Mouse (Mus musculus) spleen, adult 18-20 months (tissue): ENCODE measurements at regions not wholly inside any gene's neighbourhood (a gene's known extent, or its start where the extent isn't known, plus 50 kb on each side); places are given as distances from the start of the nearest gene placed in this dataset.

Experiments used
- DNase-seq, 2 experiments: peaks; one replicate each; pipeline ENCODE4 v3.0.0; 2022; ENCODE audit warnings: mixed read lengths in 2 of 2

DNA sequence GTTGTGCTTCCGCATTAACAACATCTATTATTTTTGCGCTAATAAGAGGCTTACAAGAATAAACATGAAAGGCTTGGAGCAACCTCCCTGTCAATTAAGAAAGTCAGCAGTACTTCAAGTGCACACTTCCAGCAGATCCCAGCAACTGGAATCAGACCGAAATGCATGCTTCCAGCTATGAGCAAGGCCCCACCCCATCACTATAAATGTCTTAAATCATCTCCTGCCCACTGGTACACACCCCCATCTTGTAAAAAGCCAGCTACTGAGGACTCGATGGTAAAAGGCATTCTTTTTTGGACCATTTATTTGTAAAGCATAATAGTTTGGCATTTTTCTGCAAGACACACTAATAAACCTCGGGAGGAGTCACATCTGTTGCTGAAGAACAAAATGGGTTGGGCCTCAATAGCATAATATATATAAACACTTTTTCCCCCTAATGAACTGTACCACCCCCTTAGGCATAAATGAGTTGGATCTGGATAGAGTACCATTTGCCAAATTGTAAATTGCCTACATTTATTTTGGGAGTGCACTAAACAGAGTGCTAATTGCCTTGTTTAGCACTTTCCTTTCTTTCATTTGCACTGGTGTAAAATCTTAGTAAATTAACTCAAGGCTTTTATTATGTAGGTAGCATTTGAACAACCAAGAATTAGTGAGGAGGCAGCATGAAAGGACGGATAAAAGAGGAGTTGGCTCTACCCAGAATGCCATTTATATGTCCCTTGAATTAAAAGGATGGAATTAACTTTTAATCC, 371.8 kb downstream of the Nr2f2 start:
- no peak for DNase-seq

- no peak for DNase-seq
Observed at GRCm38 (mm10) chr7:69992383-69993327, 373.9 kb downstream of the Nr2f2 start.

GRCm38 (mm10) chr7:69991982-69992381, 374.6 kb downstream of the Nr2f2 start:
- DNase-seq, result no peak

DNA sequence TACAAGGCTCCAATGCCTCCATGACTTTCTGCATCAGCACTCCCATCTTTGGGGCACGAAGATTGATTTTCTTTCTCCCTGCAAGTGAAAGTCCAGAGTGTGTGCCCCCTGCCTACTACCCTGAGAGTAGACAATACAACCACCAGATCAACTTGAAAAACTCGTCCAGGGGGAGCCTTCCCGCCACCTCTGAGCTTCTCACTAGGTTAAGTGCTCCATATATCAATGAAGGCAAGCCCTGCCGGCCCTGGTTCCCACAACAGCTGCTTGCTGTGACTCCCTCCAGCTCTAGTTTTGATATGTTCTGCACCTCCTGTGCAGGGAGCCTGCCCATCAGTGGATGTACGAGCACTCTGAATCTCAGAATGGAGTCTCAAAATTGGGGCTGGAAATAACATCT, 377.8 kb downstream of the Nr2f2 start:
- DNase-seq, result no peak

DNA sequence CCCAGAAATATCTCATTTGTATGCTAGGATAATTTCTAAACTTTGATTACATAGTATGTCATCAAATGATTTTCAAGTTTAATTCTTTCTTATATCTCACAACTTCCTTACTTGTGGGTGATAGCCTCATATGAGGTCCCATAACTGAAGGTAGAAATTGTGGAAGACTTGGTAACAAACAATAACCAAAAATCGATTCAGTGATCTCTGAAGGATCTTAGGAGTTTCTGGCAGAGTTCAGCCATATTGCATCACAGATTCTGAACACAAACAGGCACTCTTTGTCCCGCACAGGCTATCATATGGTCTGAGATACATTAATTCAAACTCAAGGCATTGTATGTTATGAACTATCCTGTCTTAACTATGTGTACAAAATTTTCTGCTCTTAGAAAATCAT, 385.2 kb downstream of the Nr2f2 start:
- DNase-seq, result no peak

- no peak for DNase-seq
Observed at GRCm38 (mm10) chr7:69976369-69976768, 390.2 kb downstream of the Nr2f2 start.

DNA sequence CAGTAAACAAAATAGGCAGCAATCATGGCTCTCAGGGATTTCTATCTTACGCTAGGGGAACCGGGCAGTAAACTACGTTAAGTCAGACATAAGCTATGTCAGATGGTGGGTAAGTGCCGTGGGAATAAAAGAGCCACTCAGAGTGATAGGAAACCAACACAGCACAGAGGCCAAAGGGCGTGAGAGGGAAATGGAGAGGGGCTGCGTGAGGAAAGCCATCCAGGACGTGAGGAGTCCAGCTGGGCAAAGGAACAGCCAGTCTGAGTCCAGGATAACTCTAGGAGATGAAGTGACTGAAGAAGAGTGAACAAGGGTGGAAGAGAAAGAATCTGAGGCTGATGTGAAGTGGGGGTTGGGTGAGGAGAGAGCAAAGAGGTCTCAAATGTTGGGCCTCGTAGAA, 402.5 kb downstream of the Nr2f2 start:
- no peak for DNase-seq

- DNase-seq, result no peak
Observed at GRCm38 (mm10) chr7:69950221-69950670, 416.3 kb downstream of the Nr2f2 start.

- no peak for DNase-seq
Observed at GRCm38 (mm10) chr7:69949647-69950121, 416.9 kb downstream of the Nr2f2 start.

DNA sequence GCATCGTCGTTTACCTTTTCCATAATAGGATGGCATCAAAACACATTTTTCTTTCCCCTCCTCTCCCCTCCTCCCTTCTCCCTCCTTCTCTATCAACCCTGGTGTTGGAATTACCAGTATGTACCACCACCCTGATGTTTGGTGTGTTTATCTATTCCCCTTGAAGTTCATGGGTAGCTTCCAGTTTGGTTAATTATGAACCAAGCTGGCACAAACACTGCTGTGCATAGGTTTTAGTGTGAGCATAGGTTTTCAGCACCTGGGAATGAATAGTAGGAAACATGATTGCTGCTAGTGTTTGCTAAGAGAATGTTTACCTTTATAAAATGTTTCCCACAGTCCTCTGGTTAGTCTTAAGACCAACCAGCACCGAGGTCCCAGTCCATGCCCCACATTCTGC, 420.1 kb downstream of the Nr2f2 start:
- no peak for DNase-seq

- no peak for DNase-seq
Observed at GRCm38 (mm10) chr7:69941881-69942280, 424.7 kb downstream of the Nr2f2 start.

GRCm38 (mm10) chr7:69925261-69925660, 441.3 kb downstream of the Nr2f2 start:
- DNase-seq, result no peak

DNA sequence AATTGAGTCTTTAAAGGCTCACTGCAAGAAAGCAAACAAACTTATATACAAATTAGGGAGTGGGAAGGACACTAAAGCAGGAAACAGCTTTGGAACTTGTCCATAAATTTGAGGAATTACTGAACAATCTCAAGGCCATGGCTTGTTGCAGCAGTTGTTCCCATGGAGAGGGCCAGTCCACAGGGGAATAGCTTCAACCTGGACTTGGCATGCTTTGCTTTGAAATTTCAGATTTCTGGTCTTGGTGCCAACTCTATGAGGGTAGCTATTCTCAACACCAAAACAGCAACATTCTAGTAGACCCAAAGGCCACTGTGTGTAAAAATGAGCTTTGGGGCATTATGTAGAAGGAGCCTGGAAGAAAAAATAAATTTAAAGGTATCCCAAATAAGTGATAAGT, 442.0 kb downstream of the Nr2f2 start:
- DNase-seq, result no peak

GRCm38 (mm10) chr7:69911760-69912159, 454.8 kb downstream of the Nr2f2 start:
- no peak for DNase-seq

DNA sequence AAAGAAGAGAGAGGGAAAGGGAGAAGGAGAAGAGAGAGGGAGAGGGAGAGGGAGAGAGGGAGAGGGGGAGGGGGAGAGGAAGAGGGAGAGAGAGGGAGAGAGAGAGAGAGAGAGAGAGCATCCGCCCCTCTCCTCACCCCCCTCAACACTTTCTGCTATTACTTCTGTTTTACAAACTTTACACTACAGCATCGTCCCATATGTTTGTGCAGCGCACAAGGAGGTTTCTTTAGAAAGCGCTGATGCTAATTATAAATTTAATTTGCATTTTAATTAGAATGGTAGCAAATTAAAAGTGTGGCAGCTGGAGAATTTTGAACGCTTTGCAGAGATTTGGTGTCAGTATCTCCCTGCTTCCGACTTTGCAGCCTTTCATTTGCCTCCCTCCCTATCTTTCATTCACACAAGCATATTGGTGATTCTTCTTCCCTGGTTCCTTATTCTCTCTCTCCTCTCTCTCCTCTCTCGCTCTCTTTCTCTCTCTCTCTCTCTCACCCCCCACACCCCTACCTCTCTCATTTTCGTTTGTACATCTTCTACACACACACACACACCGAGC, 476.0 kb downstream of the Nr2f2 start:
- DNase-seq, result no peak

GRCm38 (mm10) chr7:69888251-69888650, 478.3 kb downstream of the Nr2f2 start:
- no peak for DNase-seq

- no peak for DNase-seq
Observed at GRCm38 (mm10) chr7:69877031-69877430, 489.5 kb downstream of the Nr2f2 start.

GRCm38 (mm10) chr7:69865801-69866200, 500.7 kb downstream of the Nr2f2 start:
- no peak for DNase-seq

GRCm38 (mm10) chr7:69844631-69845324, 521.8 kb downstream of the Nr2f2 start:
- DNase-seq, result no peak

- no peak for DNase-seq
Observed at GRCm38 (mm10) chr7:69837379-69837778, 529.2 kb downstream of the Nr2f2 start.

DNA sequence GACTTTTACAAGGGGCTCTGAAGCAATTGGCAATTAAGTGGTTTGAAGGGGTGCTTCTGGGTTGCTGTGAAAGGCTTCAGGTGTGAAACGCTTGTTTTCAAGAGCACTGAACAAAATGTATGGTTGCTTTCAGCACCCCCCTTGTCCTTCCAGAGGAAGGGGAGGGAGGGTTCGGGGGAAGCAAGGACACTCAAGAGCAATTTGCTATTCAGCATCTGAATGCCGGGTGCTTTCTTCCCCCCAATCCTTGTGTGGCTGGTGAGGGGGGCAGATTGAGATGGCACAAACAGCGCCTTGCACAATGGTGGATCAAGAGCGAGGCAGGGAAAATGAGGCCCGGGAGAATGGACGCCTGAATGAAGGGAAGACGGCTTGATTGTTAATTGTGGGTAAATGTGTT, 539.3 kb downstream of the Nr2f2 start:
- no peak for DNase-seq

GRCm38 (mm10) chr7:69820570-69820969, 546.0 kb downstream of the Nr2f2 start:
- DNase-seq, result no peak

- no peak for DNase-seq
Observed at GRCm38 (mm10) chr7:69812301-69812700, 554.2 kb downstream of the Nr2f2 start.
